Mouse (Mus musculus): ENCODE measurements around the gene Fancm. TPM values are rescaled to one million over a fixed set of nuclear protein-coding genes. Genes with fewer than 3 reads are reported as not detected.

Gene Fancm
- polyA plus RNA-seq, 1 experiment from 2014 or later, result 8.4 TPM

Other genes starting within 250 kb of the Fancm start
- 0.60 and 2.4 TPM in 2 replicates for gene Gm527, start 157.7 kb upstream of the Fancm start, polyA plus RNA-seq (2015; fragmentation: Nextera tagmentation; extraction: Ambion mirVana)
- gene Klhl28, start 110.1 kb upstream of the Fancm start, polyA plus RNA-seq (2015; fragmentation: Nextera tagmentation; extraction: Ambion mirVana), result 9.0 and 10.4 TPM in 2 replicates
- gene Togaram1, start 109.8 kb upstream of the Fancm start, polyA plus RNA-seq (2015; fragmentation: Nextera tagmentation; extraction: Ambion mirVana), result 28.7 and 32.0 TPM in 2 replicates
- 50.4 and 52.9 TPM in 2 replicates for gene Prpf39, start 39.3 kb upstream of the Fancm start, polyA plus RNA-seq (2015; fragmentation: Nextera tagmentation; extraction: Ambion mirVana)
- gene Fkbp3, start 1.6 kb upstream of the Fancm start, polyA plus RNA-seq (2015; fragmentation: Nextera tagmentation; extraction: Ambion mirVana), result 400 and 420 TPM in 2 replicates
- 56.5 and 57.9 TPM in 2 replicates for gene Mis18bp1, start 97.0 kb downstream of the Fancm start, polyA plus RNA-seq (2015; fragmentation: Nextera tagmentation; extraction: Ambion mirVana)
- not detected in 2 replicates for gene Wdr20rt, start 149.9 kb downstream of the Fancm start, polyA plus RNA-seq (2015; fragmentation: Nextera tagmentation; extraction: Ambion mirVana)